Mouse (Mus musculus) spleen, postnatal 14 days (tissue): ENCODE results near the gene Pus7.
"Not testable (repeated sequence)": the region's sequence is repeated elsewhere in the genome, so short reads cannot be mapped to it uniquely, and the experiment has no call there.

Experiments used
- DNase-seq, 2 experiments: peaks; one replicate each; pipeline ENCODE4 v3.0.0; 2021 to 2022; ENCODE audit warnings: low spot score in 2 of 2

Gene Pus7

DNA sequence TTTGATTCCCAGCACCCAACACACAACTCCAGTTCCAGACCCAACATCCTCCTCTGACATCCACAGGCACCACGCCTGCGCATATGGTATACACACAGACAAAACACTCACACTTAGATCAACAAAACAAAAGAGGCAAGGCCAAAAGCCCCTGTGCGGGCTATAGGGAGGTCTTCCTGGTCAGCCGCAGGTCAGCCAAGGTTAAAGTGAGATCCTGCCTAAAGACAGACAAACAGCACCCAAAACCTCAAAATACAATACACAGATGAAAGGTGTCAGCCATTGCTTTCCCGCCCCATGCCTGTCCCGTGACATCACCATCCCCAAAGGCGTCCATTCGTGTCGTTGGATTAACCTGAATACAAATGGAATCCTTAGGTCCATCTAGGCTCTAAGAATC, 27.9 kb downstream of the Pus7 start:
- no peak for DNase-seq

DNA sequence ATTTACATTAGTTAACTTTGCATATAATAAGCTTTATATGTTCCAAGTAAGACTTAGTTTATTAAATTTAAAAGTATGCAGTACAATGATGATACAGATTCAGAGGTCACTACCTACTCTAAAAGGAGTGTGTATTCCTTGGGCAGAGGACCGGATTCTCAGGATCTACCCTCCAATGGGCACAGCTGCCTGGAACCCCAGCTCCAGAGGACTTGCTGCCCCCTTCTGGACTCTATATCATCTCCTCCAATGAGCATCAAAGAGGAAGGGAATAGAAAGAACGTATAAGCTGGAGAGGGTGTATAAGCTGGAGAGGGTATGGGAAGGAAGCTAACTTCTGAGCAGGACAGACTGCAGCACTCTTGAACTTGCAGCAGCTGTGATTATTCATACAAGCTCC, 33.6 kb downstream of the Pus7 start:
- DNase-seq, result no peak

- no peak for DNase-seq
These were observed 40.2 kb downstream of the Pus7 start for GRCm38 (mm10) chr5:23743261-23743660.

DNA sequence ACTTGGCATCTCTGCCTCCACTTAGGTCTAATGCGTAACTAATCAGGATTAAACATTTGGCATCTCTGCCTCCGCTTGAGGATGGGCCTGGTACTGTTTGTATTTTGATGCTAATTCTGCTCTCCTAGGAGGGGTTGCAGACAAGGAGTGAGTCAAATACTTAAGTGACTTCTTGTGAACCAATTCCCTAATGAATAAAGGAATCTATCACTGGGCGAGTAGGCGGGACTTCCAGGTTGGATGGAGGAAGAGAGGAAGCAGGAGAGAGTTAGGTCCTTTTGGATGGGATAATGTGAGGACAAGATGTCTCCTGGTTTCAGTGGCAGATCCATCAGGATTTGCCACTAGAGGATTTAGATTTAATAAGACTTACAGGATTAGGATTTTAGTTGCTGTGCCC, 46.4 kb downstream of the Pus7 start:
- DNase-seq, result no peak

DNA sequence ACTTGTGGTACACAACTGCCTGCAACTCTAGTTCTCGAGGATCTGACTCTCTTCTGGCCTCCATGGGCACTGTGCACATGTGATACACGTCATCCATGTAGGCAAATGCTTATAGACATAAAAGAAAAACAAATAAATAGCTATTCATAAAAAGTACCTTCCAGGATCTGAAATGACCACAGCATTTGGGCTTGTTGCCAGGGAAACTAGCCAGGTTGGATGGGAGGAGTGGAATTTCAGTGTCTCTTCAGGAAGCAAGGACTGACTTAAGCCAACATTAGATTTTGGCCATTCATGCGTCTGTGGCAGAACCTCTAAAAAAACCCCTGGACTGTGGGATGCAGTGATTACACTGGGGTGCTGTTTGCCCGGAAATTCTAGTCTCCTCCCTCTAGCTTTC, 47.1 kb downstream of the Pus7 start:
- no peak for DNase-seq

DNA sequence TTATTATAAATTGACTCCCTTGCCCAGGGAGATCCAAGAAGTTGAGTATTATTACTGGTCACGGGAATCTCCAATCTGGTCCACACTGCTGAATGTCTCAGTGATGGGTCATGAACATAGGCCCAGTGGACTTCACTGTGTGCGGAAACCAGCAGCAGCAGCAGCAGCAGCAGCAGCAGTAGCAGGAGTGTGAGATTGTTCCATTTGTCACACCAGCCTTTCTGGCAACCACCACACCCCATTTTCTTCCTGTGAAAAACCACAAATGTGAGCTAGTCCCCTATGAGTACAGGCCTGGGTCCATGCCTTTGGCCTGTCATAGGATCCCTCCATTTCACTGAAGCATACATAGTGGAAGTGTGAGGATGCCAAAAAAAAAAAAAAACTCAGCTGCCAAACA, 61.6 kb downstream of the Pus7 start:
- no peak for DNase-seq

DNA sequence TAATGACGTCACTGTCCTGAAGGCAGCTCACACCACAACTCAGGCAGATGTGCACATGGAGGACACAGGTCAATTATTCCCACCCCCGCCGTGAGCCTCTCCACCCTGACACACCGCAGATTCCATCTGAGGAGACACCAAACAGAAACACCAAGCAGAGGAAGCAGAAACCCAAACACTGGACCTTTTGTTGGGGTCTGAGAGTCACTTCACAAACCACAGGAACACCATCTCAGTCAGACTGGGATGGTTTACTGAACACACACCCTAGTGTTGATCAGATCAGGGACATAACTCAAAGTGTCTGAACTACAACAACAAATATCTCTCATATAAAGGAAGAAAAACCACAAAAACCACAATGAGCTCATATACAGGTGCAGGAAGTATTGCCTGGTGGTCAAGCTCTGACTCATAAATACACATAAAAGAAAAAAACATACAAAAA, 64.6 kb downstream of the Pus7 start:
- DNase-seq, result no peak

GRCm38 (mm10) chr5:23718182-23718534, 65.4 kb downstream of the Pus7 start:
- DNase-seq, result no peak

GRCm38 (mm10) chr5:23717469-23718181, 65.9 kb downstream of the Pus7 start:
- DNase-seq, result no peak

- DNase-seq, result no peak
These were observed 69.8 kb downstream of the Pus7 start for GRCm38 (mm10) chr5:23713401-23714335.

DNA sequence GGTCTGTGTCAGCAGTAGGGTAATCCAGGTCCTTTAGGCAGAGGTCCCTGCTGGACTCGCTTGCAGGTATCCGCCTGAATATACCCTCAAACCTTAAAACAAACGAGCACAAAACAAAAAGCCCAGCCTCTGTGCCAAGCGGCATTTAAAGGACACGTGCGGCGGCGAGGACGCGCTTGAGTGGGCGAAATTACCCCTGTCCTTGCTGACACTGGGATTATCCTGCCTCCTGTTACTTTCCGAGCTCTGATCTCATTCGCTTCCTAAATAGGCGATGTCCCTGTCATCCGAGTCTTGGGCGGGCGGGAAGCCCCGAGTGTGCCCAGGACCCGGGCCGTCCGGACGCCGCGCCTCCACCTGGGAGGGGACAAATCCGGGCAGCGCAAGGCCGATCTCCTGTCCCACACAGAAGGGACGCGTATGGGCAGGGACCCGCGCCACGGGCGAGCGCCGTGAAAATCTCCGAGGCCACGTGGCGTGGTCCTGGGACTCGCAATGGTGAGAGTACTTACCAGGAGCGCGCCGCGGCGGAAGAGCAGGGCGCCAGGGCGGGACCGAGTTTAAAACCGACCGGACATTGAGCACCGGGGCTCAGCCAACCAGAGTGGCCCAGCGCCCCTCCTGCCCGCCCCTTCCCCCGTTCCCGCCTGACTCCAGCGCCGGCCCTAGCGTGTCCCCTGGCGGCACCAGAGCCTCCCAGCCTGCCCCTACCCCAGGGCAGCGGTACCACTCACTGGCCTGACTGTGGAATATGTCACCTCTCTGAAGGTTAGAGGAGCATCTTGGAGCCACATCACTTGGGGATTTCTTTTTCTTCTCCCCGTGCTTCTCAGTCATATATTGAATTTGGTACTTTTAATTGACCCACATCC, 71.1 kb downstream of the Pus7 start:
- DNase-seq, result peak; percentile 62 to 71

GRCm38 (mm10) chr5:23711671-23712129, 71.8 kb downstream of the Pus7 start:
- not testable (repeated sequence) for DNase-seq

DNA sequence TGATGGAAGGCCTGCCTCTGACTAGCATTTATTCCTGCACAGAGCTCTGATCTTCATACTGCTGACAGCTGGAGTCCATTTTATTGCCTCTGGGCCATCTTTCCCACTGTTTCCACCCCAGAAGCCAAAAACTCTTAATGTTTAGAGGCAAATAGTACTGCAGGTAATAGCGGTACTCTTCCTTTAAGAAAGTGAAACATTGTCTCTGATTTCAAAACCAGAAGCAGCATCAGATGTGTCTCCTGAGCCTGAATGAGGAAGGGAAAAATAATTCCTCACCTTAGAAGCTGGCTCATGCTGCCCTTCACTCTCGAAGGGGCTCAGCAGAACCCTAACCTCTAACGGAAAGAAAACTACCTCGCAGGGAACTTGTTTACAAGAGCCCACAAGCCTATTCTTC, 72.3 kb downstream of the Pus7 start:
- DNase-seq, result no peak

DNA sequence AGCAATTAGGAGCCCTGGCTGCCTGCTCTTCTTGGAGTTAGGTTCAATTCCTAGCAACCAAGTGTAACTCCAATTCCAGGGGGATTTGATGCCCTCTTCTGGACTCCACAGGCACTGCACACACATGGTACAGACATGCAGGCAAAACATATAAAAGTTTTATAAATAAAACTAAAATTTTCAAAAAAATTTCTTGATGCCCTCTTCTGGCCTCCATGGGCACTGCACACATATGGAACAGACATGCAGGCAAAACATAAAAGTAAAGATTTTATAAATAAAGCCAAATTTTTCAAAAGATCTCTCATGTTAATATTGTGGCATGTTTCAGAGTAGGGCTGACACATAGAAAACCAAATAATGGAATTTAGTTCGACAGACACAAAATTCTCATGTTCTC, 73.8 kb downstream of the Pus7 start:
- no peak for DNase-seq

DNA sequence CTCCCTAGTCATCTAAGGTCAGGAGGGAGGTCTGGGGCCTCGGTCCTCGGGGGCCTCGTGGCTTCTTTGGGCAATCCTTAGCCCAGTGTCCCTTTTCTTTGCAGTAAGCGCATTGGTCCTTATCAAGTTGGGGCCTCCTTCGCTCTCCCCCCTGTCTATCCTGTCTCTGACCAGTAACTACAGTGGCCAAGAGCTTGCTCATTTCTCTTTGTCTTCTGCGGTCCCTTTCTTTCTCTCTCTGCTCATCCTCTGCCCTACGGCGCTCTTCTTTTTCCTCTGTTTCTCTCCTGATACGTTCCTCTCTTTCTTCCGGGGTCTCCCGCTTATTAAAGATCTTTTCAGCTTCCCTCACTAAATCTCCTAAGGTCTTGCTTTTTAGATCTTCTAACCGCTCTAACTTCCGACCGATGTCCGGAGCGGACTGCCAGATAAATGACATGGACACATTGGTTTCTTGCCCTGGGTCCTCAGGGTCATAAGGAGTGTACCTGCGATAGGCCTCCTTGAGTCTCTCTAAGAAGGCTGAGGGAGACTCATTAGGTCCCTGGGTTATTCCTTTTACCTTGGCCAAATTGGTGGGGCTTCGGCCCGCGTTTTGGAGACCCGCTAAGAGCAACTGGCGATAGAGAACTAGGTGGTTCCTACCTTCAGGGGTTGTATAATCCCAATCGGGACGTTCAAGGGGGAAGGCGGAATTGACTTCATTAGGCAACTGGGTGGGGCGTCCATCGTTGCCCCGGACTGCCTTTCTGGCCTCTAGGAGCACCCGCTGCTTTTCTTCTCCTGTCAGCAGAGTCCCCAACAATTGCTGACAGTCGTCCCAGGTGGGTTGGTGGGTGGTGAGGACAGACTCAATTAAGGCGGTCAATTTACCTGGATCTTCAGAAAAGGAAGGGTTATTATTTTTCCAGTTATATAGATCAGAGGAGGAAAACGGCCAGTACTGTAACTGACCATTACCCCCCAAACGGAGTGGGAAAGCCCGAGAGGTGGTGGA, 76.6 kb downstream of the Pus7 start:
- DNase-seq, result not testable (repeated sequence)

- no peak for DNase-seq
These were observed 86.1 kb downstream of the Pus7 start for GRCm38 (mm10) chr5:23697457-23697856.
